Comparison of ENCODE assay signal across 9 mouse cellular contexts in genomic region chr2:17852740-17853499, GRCm38 (mm10).
DNase-seq lines count a peak whose midpoint lies in the region; ATAC-seq and TF ChIP-seq lines count a peak whose summit lies in the region.
"Had no signal": no experiment of that assay in that cellular context is flagged by ENCODE, and none has a peak within 500 bp of the region (broad histone marks: within the 10 kb centered on the region; RNA-seq: fewer than 3 reads in every experiment).

No protein-coding gene starts in this region.

- H3K4me1 ChIP-seq in kidney, adult 2 months (ENCODE audit: control insufficient read depth, insufficient read depth, low read length) = 0 out of 2 replicates have a peak, but pooled peaks cover 4% of the 10 kb centered on the region
- peaks cover 15% of the 10 kb centered on the region for H3K4me1 ChIP-seq in embryonic facial prominence, embryonic 10.5 days
- H3K4me1 ChIP-seq in hindbrain, embryonic 11.5 days (replicated peaks; ENCODE audit: control insufficient read depth, insufficient read depth, low read length) = peaks cover 5% of the 10 kb centered on the region; the same call in 1 of the 2 replicates
- H3K4me1 ChIP-seq in midbrain, embryonic 13.5 days (replicated peaks) = peaks cover 14% of the 10 kb centered on the region

- no peaks in the 10 kb centered on the region for H3K9me3 ChIP-seq in embryonic facial prominence, embryonic 10.5 days
- H3K9me3 ChIP-seq in hindbrain, embryonic 11.5 days (ENCODE audit: control insufficient read depth, low read length) = no peaks in the 10 kb centered on the region
- H3K9me3 ChIP-seq in midbrain, embryonic 13.5 days = no peaks in the 10 kb centered on the region

- peak overlapping the region; percentile 29 for H3K4me2 ChIP-seq in hindbrain, embryonic 11.5 days (replicated peaks; ENCODE audit: low read depth, low read length)
- peak overlapping the region; percentile 51 for H3K4me2 ChIP-seq in midbrain, embryonic 13.5 days (replicated peaks)

- no peak for TF ChIP-seq CTCF in kidney, adult 2 months (conservative IDR thresholded peaks at IDR 0.05; ENCODE audit: insufficient read depth, insufficient read length, low read depth, low read length)

- H3K36me3 ChIP-seq in kidney, adult 2 months (ENCODE audit: control insufficient read depth, insufficient read depth, low read length) = no peaks in the 10 kb centered on the region
- H3K36me3 ChIP-seq in embryonic facial prominence, embryonic 10.5 days (replicated peaks) = no peaks in the 10 kb centered on the region
- H3K36me3 ChIP-seq in hindbrain, embryonic 11.5 days (ENCODE audit: control insufficient read depth, insufficient read depth, low read length) = no peaks in the 10 kb centered on the region
- no peaks in the 10 kb centered on the region for H3K36me3 ChIP-seq in midbrain, embryonic 13.5 days

- ATAC-seq in hindbrain, embryonic 11.5 days (ENCODE audit: low FRiP score) = peak; percentile 58
- peak; percentile 40; the same call in 1 of the 2 replicates for ATAC-seq in midbrain, embryonic 13.5 days
- no peak for ATAC-seq in granulocyte monocyte progenitor cell, adult 5-6 weeks (replicated peaks; ENCODE audit: poor library complexity, severe bottlenecking)

- no peak overlapping the region for H3K27ac ChIP-seq in kidney, adult 2 months (ENCODE audit: insufficient read depth, low read depth, low read length)
- no peak overlapping the region; the same call in 1 of the 2 replicates for H3K27ac ChIP-seq in embryonic facial prominence, embryonic 10.5 days (replicated peaks)
- H3K27ac ChIP-seq in hindbrain, embryonic 11.5 days (ENCODE audit: low read depth, low read length) = no peak overlapping the region
- H3K27ac ChIP-seq in midbrain, embryonic 13.5 days = no peak overlapping the region

- 32% methylated on average over 16 of the region's 16 CpGs for WGBS in kidney, adult 2 months
- WGBS in embryonic facial prominence, embryonic 10.5 days = 8% methylated on average over 16 of the region's 16 CpGs
- WGBS in hindbrain, embryonic 11.5 days = 3% methylated on average over 16 of the region's 16 CpGs
- WGBS in midbrain, embryonic 13.5 days = 4% methylated on average over 16 of the region's 16 CpGs

- no peaks in the 10 kb centered on the region for H3K27me3 ChIP-seq in kidney, adult 2 months (replicated peaks; ENCODE audit: control insufficient read depth, insufficient read depth, low read length)
- H3K27me3 ChIP-seq in embryonic facial prominence, embryonic 10.5 days (replicated peaks; ENCODE audit: low read depth, poor library complexity, severe bottlenecking) = peaks cover 21% of the 10 kb centered on the region
- H3K27me3 ChIP-seq in hindbrain, embryonic 11.5 days (ENCODE audit: control insufficient read depth, insufficient read depth, low read length) = no peaks in the 10 kb centered on the region
- no peaks in the 10 kb centered on the region; the same call in 1 of the 2 replicates for H3K27me3 ChIP-seq in midbrain, embryonic 13.5 days

- peak overlapping the region; percentile 44 for H3K9ac ChIP-seq in hindbrain, embryonic 11.5 days (ENCODE audit: low read depth, low read length)
- peak overlapping the region; percentile 40 for H3K9ac ChIP-seq in midbrain, embryonic 13.5 days (replicated peaks)

- DNase-seq in kidney, adult 2 months = no peak
- DNase-seq in kidney, adult 18-20 months = no peak
- no peak for DNase-seq in embryonic facial prominence, embryonic 10.5 days (ENCODE audit: low spot score)
- DNase-seq in hindbrain, embryonic 11.5 days (ENCODE audit: low spot score) = peak; percentile 46
- no peak for DNase-seq in cerebellum, postnatal 14 days
- no peak for DNase-seq in ovary, adult 18-20 months (ENCODE audit: low spot score)
- DNase-seq: gastrocnemius, postnatal 36 days had no signal

- H3K4me3 ChIP-seq in kidney, adult 2 months (ENCODE audit: insufficient read depth, low read depth, low read length) = peak overlapping the region; percentile 22; the same call in 1 of the 2 replicates
- H3K4me3 ChIP-seq in embryonic facial prominence, embryonic 10.5 days = peak overlapping the region; percentile 37
- peak overlapping the region; percentile 16; the same call in 1 of the 2 replicates for H3K4me3 ChIP-seq in hindbrain, embryonic 11.5 days (ENCODE audit: low read depth, low read length)
- peak overlapping the region; percentile 20 for H3K4me3 ChIP-seq in midbrain, embryonic 13.5 days (replicated peaks)

- no peak for TF ChIP-seq POLR2A in kidney, adult 2 months (IDR thresholded peaks at IDR 0.05; ENCODE audit: low read depth, low read length)
